Mouse (Mus musculus) layer of hippocampus, adult 9-11 months (tissue): ENCODE data around the gene Cd46.

ENCODE experiments used
- DNase-seq: peaks from one replicate; pipeline ENCODE4 v3.0.0; 2022

Gene Cd46

GRCm38 (mm10) chr1:195092220-195092720 lies at the start of gene Cd46:
TSS of gene Cd46 (minus strand) at chr1:195092249.
- DNase-seq: peak; percentile 24

- DNase-seq: no peak
Measured at GRCm38 (mm10) chr1:195132070-195132469, 40.0 kb upstream of the Cd46 start.

GRCm38 (mm10) chr1:195131675-195132015 lies 39.6 kb upstream of the Cd46 start:
- no peak for DNase-seq

GRCm38 (mm10) chr1:195130953-195131674 lies 39.1 kb upstream of the Cd46 start, which contains the start of gene Cr1l:
TSS of gene Cr1l (minus strand) at chr1:195131586.
- peak; percentile 91 for DNase-seq

- DNase-seq: no peak
Measured at GRCm38 (mm10) chr1:195130479-195130878, 38.4 kb upstream of the Cd46 start.

GRCm38 (mm10) chr1:195129867-195130266 lies 37.8 kb upstream of the Cd46 start:
- no peak for DNase-seq

GRCm38 (mm10) chr1:195114414-195114813 lies 22.4 kb upstream of the Cd46 start:
- DNase-seq: no peak

- DNase-seq: no peak
Measured at GRCm38 (mm10) chr1:195113621-195114020, 21.6 kb upstream of the Cd46 start.

- no peak for DNase-seq
Measured at GRCm38 (mm10) chr1:195100693-195101092, 8.6 kb upstream of the Cd46 start.

GRCm38 (mm10) chr1:195098004-195098403 lies 6.0 kb upstream of the Cd46 start:
- DNase-seq: no peak

- DNase-seq: no peak
Measured at GRCm38 (mm10) chr1:195091699-195092219, 290 bp downstream of the Cd46 start.

GRCm38 (mm10) chr1:195082142-195082541 lies 9.9 kb downstream of the Cd46 start:
- no peak for DNase-seq

GRCm38 (mm10) chr1:195040437-195040836 lies 51.6 kb downstream of the Cd46 start:
- no peak for DNase-seq

GRCm38 (mm10) chr1:195038386-195038785 lies 53.7 kb downstream of the Cd46 start:
- peak; percentile 35 for DNase-seq

GRCm38 (mm10) chr1:195037985-195038384 lies 54.1 kb downstream of the Cd46 start:
- no peak for DNase-seq

GRCm38 (mm10) chr1:195037483-195037882 lies 54.6 kb downstream of the Cd46 start:
- DNase-seq: no peak

- peak; percentile 70 for DNase-seq
Measured at GRCm38 (mm10) chr1:195033941-195034340, 58.1 kb downstream of the Cd46 start.

GRCm38 (mm10) chr1:195032738-195033137 lies 59.3 kb downstream of the Cd46 start:
- DNase-seq: no peak

GRCm38 (mm10) chr1:195031786-195032185 lies 60.3 kb downstream of the Cd46 start:
- DNase-seq: no peak

GRCm38 (mm10) chr1:195027507-195027906 lies 64.5 kb downstream of the Cd46 start:
- DNase-seq: no peak

GRCm38 (mm10) chr1:195023848-195024247 lies 68.2 kb downstream of the Cd46 start:
- DNase-seq: no peak

- no peak for DNase-seq
Measured at GRCm38 (mm10) chr1:195021831-195022230, 70.2 kb downstream of the Cd46 start.

- no peak for DNase-seq
Measured at GRCm38 (mm10) chr1:195019062-195019600, 72.9 kb downstream of the Cd46 start.
